Mouse (Mus musculus) cortical plate, adult 2 months (tissue): ENCODE measurements around the gene Lix1l.

Source experiments
- CTCF ChIP-seq: fragments of 200-500 bp; IDR thresholded peaks from 2 replicates; pipeline ENCODE4 v1.5.1; 2011; ENCODE audit warnings: mild to moderate bottlenecking, control low read depth, low read length; ENCODE audit not compliant: insufficient read depth; ENCODE audit errors: extremely low read depth
- POLR2A ChIP-seq: fragments of 200-500 bp; IDR thresholded peaks from 2 replicates; pipeline ENCODE4 v1.6.1; 2011; ENCODE audit warnings: mild to moderate bottlenecking, low read length, control low read depth; ENCODE audit not compliant: insufficient read depth; ENCODE audit errors: extremely low read depth

GRCm38 (mm10) chr3:96634015-96634414, 33.1 kb downstream of the Lix1l start:
- TF ChIP-seq POLR2A: no peak
- no peak for TF ChIP-seq CTCF
